Mouse (Mus musculus): ENCODE measurements around the gene Pxk. TPM values are rescaled to one million over a fixed set of nuclear protein-coding genes. Genes with fewer than 3 reads are reported as not detected.
A peak's percentile ranks its signal among the peaks of the same experiment; 100 is the strongest.

The Pxk gene
- polyA plus RNA-seq, 1 experiment from 2014 or later, result 26.4 TPM

DNA sequence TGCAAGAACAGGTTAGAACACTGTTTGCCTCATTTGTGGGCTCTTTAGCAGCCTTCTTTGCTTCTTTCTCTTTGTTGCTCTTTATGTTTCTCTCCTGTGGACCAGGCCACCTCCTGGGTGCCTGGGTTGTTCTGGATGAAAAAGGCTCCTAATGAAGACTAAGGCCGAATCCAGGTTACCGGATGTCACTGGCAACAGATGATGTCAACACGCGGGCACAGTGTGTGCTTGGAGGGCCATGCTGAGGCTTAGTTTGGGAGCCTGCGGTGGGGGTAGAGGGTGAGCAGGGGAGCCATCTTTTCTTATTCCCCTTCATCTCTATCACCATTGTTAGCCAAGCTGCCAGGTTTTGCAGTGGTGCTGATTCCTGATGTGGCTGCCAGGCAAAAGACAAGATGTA lies 109.5 kb downstream of the Pxk start:
- H3K4me1 ChIP-seq (replicated peaks; ENCODE audit: control insufficient read depth, insufficient read depth, low read length), result peaks cover 2% of the 10 kb centered on the region; the same call in 1 of the 2 replicates
- DNase-seq (ENCODE audit: low spot score) (no peak), ATAC-seq (replicated peaks; ENCODE audit: low FRiP score) (no peak)
- H3K27ac ChIP-seq (ENCODE audit: low read depth, low read length), result no peak overlapping the region
- H3K4me3 ChIP-seq (ENCODE audit: low read depth, low read length), result no peak overlapping the region
- no peaks in the 10 kb centered on the region for H3K27me3 ChIP-seq (ENCODE audit: control insufficient read depth, insufficient read depth, low read length)
- no peak overlapping the region for H3K4me2 ChIP-seq (ENCODE audit: low read depth, low read length, severe bottlenecking)
- no peak overlapping the region for H3K9ac ChIP-seq (ENCODE audit: low read length)
- no peaks in the 10 kb centered on the region for H3K9me3 ChIP-seq (ENCODE audit: control insufficient read depth, low read length)
- no peaks in the 10 kb centered on the region for H3K36me3 ChIP-seq (ENCODE audit: control insufficient read depth, insufficient read depth, low read length)
- WGBS, result 52% methylated on average over 5 of the region's 5 CpGs

GRCm38 (mm10) chr14:8208876-8209275 lies 110.9 kb downstream of the Pxk start:
- H3K27ac ChIP-seq (ENCODE audit: low read depth, low read length), result no peak overlapping the region
- H3K36me3 ChIP-seq (ENCODE audit: control insufficient read depth, insufficient read depth, low read length), result no peaks in the 10 kb centered on the region
- H3K27me3 ChIP-seq (ENCODE audit: control insufficient read depth, insufficient read depth, low read length), result no peaks in the 10 kb centered on the region
- H3K4me3 ChIP-seq (ENCODE audit: low read depth, low read length), result no peak overlapping the region
- no peak overlapping the region for H3K9ac ChIP-seq (ENCODE audit: low read length)
- 77% methylated on average over 3 of the region's 3 CpGs for WGBS
- no peak for ATAC-seq (replicated peaks; ENCODE audit: low FRiP score)
- H3K4me2 ChIP-seq (ENCODE audit: low read depth, low read length, severe bottlenecking), result no peak overlapping the region
- H3K4me1 ChIP-seq (replicated peaks; ENCODE audit: control insufficient read depth, insufficient read depth, low read length), result peaks cover 2% of the 10 kb centered on the region; the same call in 1 of the 2 replicates
- no peaks in the 10 kb centered on the region for H3K9me3 ChIP-seq (ENCODE audit: control insufficient read depth, low read length)
- DNase-seq (ENCODE audit: low spot score), result no peak

- no peak for ATAC-seq (replicated peaks; ENCODE audit: low FRiP score)
- Histone ChIP-seq H3K4me1 (replicated peaks; ENCODE audit: control insufficient read depth, insufficient read depth, low read length) (peaks cover 2% of the 10 kb centered on the region; the same call in 1 of the 2 replicates), H3K27ac (ENCODE audit: low read depth, low read length) (no peak overlapping the region), H3K4me3 (ENCODE audit: low read depth, low read length) (no peak overlapping the region), H3K27me3 (ENCODE audit: control insufficient read depth, insufficient read depth, low read length) (no peaks in the 10 kb centered on the region), H3K9me3 (ENCODE audit: control insufficient read depth, low read length) (no peaks in the 10 kb centered on the region), H3K9ac (ENCODE audit: low read length) (no peak overlapping the region), H3K36me3 (ENCODE audit: control insufficient read depth, insufficient read depth, low read length) (no peaks in the 10 kb centered on the region), H3K4me2 (ENCODE audit: low read depth, low read length, severe bottlenecking) (no peak overlapping the region)
- no peak for DNase-seq (ENCODE audit: low spot score)
- 79% methylated on average over 2 of the region's 2 CpGs for WGBS
Observed at GRCm38 (mm10) chr14:8209896-8210295, 111.9 kb downstream of the Pxk start.

DNA sequence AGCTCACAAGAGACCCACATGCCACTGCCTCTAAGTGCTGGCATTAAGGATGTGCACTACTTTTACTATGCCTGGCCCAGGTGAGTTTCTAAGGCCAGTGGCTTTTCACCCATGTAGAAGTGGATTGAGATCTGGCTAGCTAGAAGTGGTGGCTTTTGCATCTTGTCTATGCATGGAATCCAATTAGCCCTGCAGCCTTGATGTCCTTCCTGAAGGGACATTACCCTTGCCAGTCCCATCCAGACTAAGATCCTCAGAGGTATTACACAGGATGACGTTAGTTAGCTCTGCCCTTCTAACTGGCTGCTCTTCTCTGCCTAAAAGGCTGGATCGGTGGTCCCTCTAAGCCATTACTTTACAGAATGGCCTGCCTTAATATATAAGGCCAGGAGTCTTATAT lies 115.0 kb downstream of the Pxk start:
- Histone ChIP-seq H3K4me2 (ENCODE audit: low read depth, low read length, severe bottlenecking) (no peak overlapping the region), H3K4me1 (replicated peaks; ENCODE audit: control insufficient read depth, insufficient read depth, low read length) (peaks cover 2% of the 10 kb centered on the region; the same call in 1 of the 2 replicates), H3K36me3 (ENCODE audit: control insufficient read depth, insufficient read depth, low read length) (no peaks in the 10 kb centered on the region), H3K9ac (ENCODE audit: low read length) (no peak overlapping the region), H3K4me3 (ENCODE audit: low read depth, low read length) (no peak overlapping the region), H3K27ac (ENCODE audit: low read depth, low read length) (no peak overlapping the region), H3K9me3 (ENCODE audit: control insufficient read depth, low read length) (no peaks in the 10 kb centered on the region), H3K27me3 (ENCODE audit: control insufficient read depth, insufficient read depth, low read length) (peaks cover 6% of the 10 kb centered on the region; the same call in 1 of the 2 replicates)
- DNase-seq (ENCODE audit: low spot score) (no peak), ATAC-seq (replicated peaks; ENCODE audit: low FRiP score) (no peak)
- 82% methylated on average over 2 of the region's 2 CpGs for WGBS

DNA sequence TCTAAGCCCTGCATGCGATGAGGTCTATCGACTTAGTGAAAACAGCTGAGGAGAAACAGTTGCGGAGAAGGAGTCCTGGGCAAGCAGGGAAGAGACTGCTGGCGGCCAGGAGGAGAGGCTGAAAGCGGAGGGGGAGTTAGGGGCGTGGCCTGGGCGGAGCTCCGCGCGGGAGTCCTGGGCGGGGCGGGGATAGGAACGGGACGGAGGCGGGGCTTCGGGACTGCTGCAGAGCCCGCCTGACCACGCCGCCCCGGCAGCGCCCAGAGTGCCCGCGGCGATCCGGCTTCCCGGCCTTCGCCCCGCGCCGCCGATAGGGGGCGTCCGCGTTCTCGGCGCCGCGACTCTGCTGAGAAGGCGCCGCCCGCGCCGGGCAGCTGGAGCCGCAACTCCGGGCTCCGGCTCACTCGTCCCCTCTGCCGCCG lies 115.8 kb downstream of the Pxk start, which contains the start of gene Kctd6:
Gene Kctd6, plus strand, starts transcription at position 338 of the 422 bp plus-strand sequence.
- no peaks in the 10 kb centered on the region for H3K9me3 ChIP-seq (ENCODE audit: control insufficient read depth, low read length)
- peak; percentile 96 for ATAC-seq (replicated peaks; ENCODE audit: low FRiP score)
- H3K36me3 ChIP-seq (ENCODE audit: control insufficient read depth, insufficient read depth, low read length), result no peaks in the 10 kb centered on the region
- peak within 1 kb of the TSS; percentile 73 for H3K4me2 ChIP-seq (ENCODE audit: low read depth, low read length, severe bottlenecking)
- peak within 1 kb of the TSS; percentile 67 for H3K4me3 ChIP-seq (ENCODE audit: low read depth, low read length)
- peaks cover 2% of the 10 kb centered on the region; the same call in 1 of the 2 replicates for H3K4me1 ChIP-seq (replicated peaks; ENCODE audit: control insufficient read depth, insufficient read depth, low read length)
- peaks cover 6% of the 10 kb centered on the region; the same call in 1 of the 2 replicates for H3K27me3 ChIP-seq (ENCODE audit: control insufficient read depth, insufficient read depth, low read length)
- peak; percentile 100 for DNase-seq (ENCODE audit: low spot score)
- peak within 1 kb of the TSS; percentile 71 for H3K27ac ChIP-seq (ENCODE audit: low read depth, low read length)
- 1% methylated on average over 33 of the region's 49 CpGs for WGBS
- peak within 1 kb of the TSS; percentile 86 for H3K9ac ChIP-seq (ENCODE audit: low read length)

Other genes with a start within 250 kb of the Pxk start
- not detected in 2 replicates for gene Gm45521, start 140.9 kb upstream of the Pxk start, polyA plus RNA-seq (2014; fragmentation: Nextera tagmentation; extraction: Ambion mirVana)
- not detected in 2 replicates for gene Dnase1l3, start 103.6 kb upstream of the Pxk start, polyA plus RNA-seq (2014; fragmentation: Nextera tagmentation; extraction: Ambion mirVana)
- gene Abhd6, start 95.3 kb upstream of the Pxk start, polyA plus RNA-seq (2014; fragmentation: Nextera tagmentation; extraction: Ambion mirVana), result 19.2 and 19.5 TPM in 2 replicates
- 64.5 and 69.2 TPM in 2 replicates for gene Rpp14, start 17.8 kb upstream of the Pxk start, polyA plus RNA-seq (2014; fragmentation: Nextera tagmentation; extraction: Ambion mirVana)
- 202 and 213 TPM in 2 replicates for gene Pdhb, start 74.8 kb downstream of the Pxk start, polyA plus RNA-seq (2014; fragmentation: Nextera tagmentation; extraction: Ambion mirVana)
- gene Kctd6, start 115.9 kb downstream of the Pxk start, polyA plus RNA-seq (2014; fragmentation: Nextera tagmentation; extraction: Ambion mirVana), result 13.7 and 14.3 TPM in 2 replicates
- not detected in 2 replicates for gene Acox2, start 161.1 kb downstream of the Pxk start, polyA plus RNA-seq (2014; fragmentation: Nextera tagmentation; extraction: Ambion mirVana)
- gene Fam107a, start 219.8 kb downstream of the Pxk start, polyA plus RNA-seq (2014; fragmentation: Nextera tagmentation; extraction: Ambion mirVana), result 0.29 and 0.49 TPM in 2 replicates

Data from forebrain, embryonic 11.5 days (tissue).